Mouse (Mus musculus) kidney, adult 2 months (tissue): ENCODE measurements around the gene Fsip1.

Experiments
- CTCF ChIP-seq: fragments of 200-500 bp; conservative IDR thresholded peaks from 2 replicates; pipeline ENCODE4 v1.5.1; 2011; ENCODE audit warnings: low read depth, mild to moderate bottlenecking, control low read depth, low read length, moderate library complexity, mixed read lengths; ENCODE audit not compliant: insufficient read depth, insufficient read length
- POLR2A ChIP-seq: fragments of 200-500 bp; IDR thresholded peaks from one replicate; pipeline ENCODE4 v1.6.1; 2011; ENCODE audit warnings: low read depth, low read length, control low read depth

- TF ChIP-seq POLR2A (no peak), CTCF (no peak)
These were observed 142.1 kb downstream of the Fsip1 start for GRCm38 (mm10) chr2:118114671-118115070.
